Mouse (Mus musculus) limb, embryonic 10.5 days (tissue): ENCODE results near the gene Mgme1. TPM values are rescaled to one million over a fixed set of nuclear protein-coding genes. Genes with fewer than 3 reads are reported as not detected.

Experiments
- DNase-seq: peaks from one replicate; pipeline ENCODE4 v3.0.0-alpha.2; 2017; ENCODE audit warnings: low spot score
- H3K27ac ChIP-seq: fragments of 300-500 bp; sonication (generic); 2 replicates; pipeline ENCODE4 v1.5.1; 2016; ENCODE audit warnings: mild to moderate bottlenecking
- H3K27me3 ChIP-seq: fragments of 300-500 bp; sonication (generic); 2 replicates; pipeline ENCODE4 v1.6.1; 2016; ENCODE audit warnings: low read depth, mild to moderate bottlenecking; ENCODE audit not compliant: poor library complexity, severe bottlenecking
- H3K36me3 ChIP-seq: fragments of 300-500 bp; sonication (generic); 2 replicates; pipeline ENCODE4 v1.6.1; 2016; ENCODE audit warnings: mild to moderate bottlenecking, moderate library complexity
- H3K4me1 ChIP-seq: fragments of 300-500 bp; sonication (generic); 2 replicates; pipeline ENCODE4 v1.6.1; 2016
- H3K4me3 ChIP-seq: fragments of 300-500 bp; sonication (generic); 2 replicates; pipeline ENCODE4 v1.5.1; 2016; ENCODE audit warnings: mild to moderate bottlenecking, moderate library complexity
- H3K9me3 ChIP-seq: fragments of 300-500 bp; sonication (generic); replicated peaks from 2 replicates; pipeline ENCODE4 v1.6.1; 2016; ENCODE audit warnings: mild to moderate bottlenecking
- WGBS: fragments of 180-500 bp; shearing (Covaris S2); methylation state at CpG from one replicate; pipeline ENCODE4 v1.1.7; 2016; 5-methylcytosine and 5-hydroxymethylcytosine counted together
- polyA plus RNA-seq: library from polyadenylated mRNA; unstranded; fragments of >200 nt; fragmentation: Nextera tagmentation; extraction: Ambion mirVana; gene quantifications from 2 replicates; pipeline ENCODE4 v1.2.1, GENCODE M21; 2016

Mgme1 gene
- polyA plus RNA-seq, 1 experiment from 2014 or later = 25.7 TPM

GRCm38 (mm10) chr2:144268446-144269305, 1.8 kb upstream of the Mgme1 start:
- Histone ChIP-seq H3K9me3 (no peaks in the 10 kb centered on the region), H3K27ac (peak overlapping the region; percentile 97), H3K36me3 (peaks cover 52% of the 10 kb centered on the region), H3K27me3 (no peaks in the 10 kb centered on the region), H3K4me3 (peak overlapping the region; percentile 90), H3K4me1 (peaks cover 29% of the 10 kb centered on the region)
- 5% methylated on average over 6 of the region's 6 CpGs for WGBS
- DNase-seq = no peak

- 0% methylated on average over 11 of the region's 11 CpGs for WGBS
- DNase-seq = no peak
- no peaks in the 10 kb centered on the region for H3K9me3 ChIP-seq
- H3K4me1 ChIP-seq = peaks cover 29% of the 10 kb centered on the region
- H3K4me3 ChIP-seq = peak overlapping the region; percentile 90
- peaks cover 46% of the 10 kb centered on the region for H3K36me3 ChIP-seq
- no peaks in the 10 kb centered on the region for H3K27me3 ChIP-seq
- H3K27ac ChIP-seq = peak overlapping the region; percentile 97
Measured at GRCm38 (mm10) chr2:144269306-144269650, 1.2 kb upstream of the Mgme1 start.

GRCm38 (mm10) chr2:144269679-144270475, 586 bp upstream of the Mgme1 start:
- under 1% methylated on average over 33 of the region's 33 CpGs for WGBS
- H3K4me1 ChIP-seq = peaks cover 32% of the 10 kb centered on the region
- H3K36me3 ChIP-seq = peaks cover 40% of the 10 kb centered on the region

GRCm38 (mm10) chr2:144272088-144272487, 1.6 kb downstream of the Mgme1 start:
- no peaks in the 10 kb centered on the region for H3K27me3 ChIP-seq
- no peak overlapping the region for H3K4me3 ChIP-seq
- 0 out of 2 replicates have a peak overlapping the region, but pooled peaks have one; percentile 97 for H3K27ac ChIP-seq
- no peak for DNase-seq
- 93% methylated on average over 12 of the region's 12 CpGs for WGBS
- peaks cover 26% of the 10 kb centered on the region for H3K4me1 ChIP-seq
- H3K9me3 ChIP-seq = no peaks in the 10 kb centered on the region
- peaks cover 30% of the 10 kb centered on the region for H3K36me3 ChIP-seq

More at GRCm38 (mm10) chr2:144269679-144270475, 586 bp upstream of the Mgme1 start:
- Histone ChIP-seq H3K9me3 (no peaks in the 10 kb centered on the region), H3K4me3 (peak overlapping the region; percentile 90), H3K27ac (peak overlapping the region; percentile 97), H3K27me3 (no peaks in the 10 kb centered on the region)
- no peak for DNase-seq

GRCm38 (mm10) chr2:144274741-144275140, 4.3 kb downstream of the Mgme1 start:
- Histone ChIP-seq H3K27ac (0 out of 2 replicates have a peak overlapping the region, but pooled peaks have one; percentile 36), H3K9me3 (no peaks in the 10 kb centered on the region), H3K36me3 (peaks cover 40% of the 10 kb centered on the region), H3K4me3 (no peak overlapping the region), H3K27me3 (no peaks in the 10 kb centered on the region), H3K4me1 (peaks cover 10% of the 10 kb centered on the region)
- 60% methylated on average over 8 of the region's 8 CpGs for WGBS
- DNase-seq = no peak

- H3K4me3 ChIP-seq = no peak overlapping the region
- no peaks in the 10 kb centered on the region for H3K9me3 ChIP-seq
- H3K27me3 ChIP-seq = no peaks in the 10 kb centered on the region
- no peak overlapping the region for H3K27ac ChIP-seq
- DNase-seq = no peak
- H3K36me3 ChIP-seq = peaks cover 48% of the 10 kb centered on the region
- H3K4me1 ChIP-seq = peaks cover 12% of the 10 kb centered on the region
- WGBS = over 99% methylated on average over 3 of the region's 3 CpGs
Measured at GRCm38 (mm10) chr2:144276885-144277284, 6.4 kb downstream of the Mgme1 start.

GRCm38 (mm10) chr2:144279742-144280141, 9.3 kb downstream of the Mgme1 start:
- no peaks in the 10 kb centered on the region for H3K9me3 ChIP-seq
- H3K4me3 ChIP-seq = no peak overlapping the region
- H3K4me1 ChIP-seq = peaks cover 16% of the 10 kb centered on the region
- no peaks in the 10 kb centered on the region for H3K27me3 ChIP-seq
- DNase-seq = no peak
- no peak overlapping the region for H3K27ac ChIP-seq
- 92% methylated on average over 5 of the region's 5 CpGs for WGBS
- H3K36me3 ChIP-seq = peaks cover 44% of the 10 kb centered on the region

- DNase-seq = no peak
- Histone ChIP-seq H3K9me3 (no peaks in the 10 kb centered on the region), H3K4me1 (peaks cover 13% of the 10 kb centered on the region), H3K36me3 (peaks cover 44% of the 10 kb centered on the region), H3K4me3 (no peak overlapping the region), H3K27me3 (no peaks in the 10 kb centered on the region), H3K27ac (no peak overlapping the region)
- WGBS = 88% methylated on average over 3 of the region's 3 CpGs
Measured at GRCm38 (mm10) chr2:144280568-144280967, 10.1 kb downstream of the Mgme1 start.

- no peak for DNase-seq
- Histone ChIP-seq H3K27ac (no peak overlapping the region), H3K4me3 (no peak overlapping the region), H3K9me3 (no peaks in the 10 kb centered on the region), H3K27me3 (no peaks in the 10 kb centered on the region), H3K36me3 (peaks cover 41% of the 10 kb centered on the region), H3K4me1 (peaks cover 13% of the 10 kb centered on the region)
- WGBS = 69% methylated on average over 3 of the region's 3 CpGs
Measured at GRCm38 (mm10) chr2:144281417-144281816, 11.0 kb downstream of the Mgme1 start.

- no peak for DNase-seq
- no peaks in the 10 kb centered on the region for H3K36me3 ChIP-seq
- no peak overlapping the region for H3K4me3 ChIP-seq
- no peak overlapping the region for H3K27ac ChIP-seq
- no peaks in the 10 kb centered on the region for H3K9me3 ChIP-seq
- H3K27me3 ChIP-seq = no peaks in the 10 kb centered on the region
- 88% methylated on average over 7 of the region's 7 CpGs for WGBS
- H3K4me1 ChIP-seq = no peaks in the 10 kb centered on the region
Measured at GRCm38 (mm10) chr2:144290321-144290720, 19.9 kb downstream of the Mgme1 start.

- no peaks in the 10 kb centered on the region for H3K27me3 ChIP-seq
- H3K27ac ChIP-seq = no peak overlapping the region
- 89% methylated on average over 11 of the region's 11 CpGs for WGBS
- DNase-seq = no peak
- no peaks in the 10 kb centered on the region for H3K9me3 ChIP-seq
- no peaks in the 10 kb centered on the region for H3K4me1 ChIP-seq
- H3K36me3 ChIP-seq = no peaks in the 10 kb centered on the region
- H3K4me3 ChIP-seq = no peak overlapping the region
Measured at GRCm38 (mm10) chr2:144291600-144292305, 21.3 kb downstream of the Mgme1 start.

- Histone ChIP-seq H3K36me3 (no peaks in the 10 kb centered on the region), H3K4me1 (no peaks in the 10 kb centered on the region), H3K4me3 (no peak overlapping the region), H3K27ac (no peak overlapping the region), H3K27me3 (no peaks in the 10 kb centered on the region), H3K9me3 (no peaks in the 10 kb centered on the region)
- 74% methylated on average over 9 of the region's 9 CpGs for WGBS
- no peak for DNase-seq
Measured at GRCm38 (mm10) chr2:144295145-144295735, 24.8 kb downstream of the Mgme1 start.
